Mouse (Mus musculus) heart, adult 2 months (tissue): ENCODE data around the gene Slc25a19. TPM values are rescaled to one million over a fixed set of nuclear protein-coding genes. Genes with fewer than 3 reads are reported as not detected.
A peak's percentile ranks its signal among the peaks of the same experiment; 100 is the strongest.

ENCODE experiments used
- DNase-seq, 2 experiments: peaks; one replicate each; pipeline ENCODE4 v3.0.0; 2021
- H3K27ac ChIP-seq: fragments of 200-600 bp; 2 replicates; pipeline ENCODE4 v1.8.1; 2022
- H3K27me3 ChIP-seq: fragments of 200-500 bp; 2 replicates; pipeline ENCODE4 v1.6.1; 2012; ENCODE audit warnings: mild to moderate bottlenecking, low read length, inconsistent platforms, mixed read lengths; ENCODE audit not compliant: control insufficient read depth, insufficient read depth
- H3K36me3 ChIP-seq: fragments of 200-500 bp; 2 replicates; pipeline ENCODE4 v1.6.1; 2012; ENCODE audit warnings: low read length, inconsistent platforms; ENCODE audit not compliant: control insufficient read depth, insufficient read depth
- H3K4me1 ChIP-seq: fragments of 200-500 bp; 2 replicates; pipeline ENCODE4 v1.6.1; 2011; ENCODE audit warnings: low read length; ENCODE audit not compliant: control insufficient read depth, insufficient read depth
- H3K4me3 ChIP-seq: fragments of 200-600 bp; 2 replicates; pipeline ENCODE4 v1.8.1; 2022
- H3K79me2 ChIP-seq: fragments of 200-500 bp; replicated peaks from 2 replicates; pipeline ENCODE4 v1.6.1; 2012; ENCODE audit warnings: mild to moderate bottlenecking, inconsistent platforms, low read length, moderate library complexity, mixed read lengths; ENCODE audit not compliant: control insufficient read depth, insufficient read depth
- H3K9ac ChIP-seq: fragments of 200-500 bp; 2 replicates; pipeline ENCODE4 v1.6.1; 2012; ENCODE audit warnings: low read depth, mild to moderate bottlenecking, control low read depth, inconsistent platforms, low read length, mixed read lengths
- CTCF ChIP-seq: fragments of 200-600 bp; IDR thresholded peaks from 2 replicates; pipeline ENCODE4 v1.8.1; 2022; ENCODE audit warnings: antibody characterized with exemption, mild to moderate bottlenecking, moderate library complexity
- EP300 ChIP-seq: fragments of 200-500 bp; IDR thresholded peaks from 2 replicates; pipeline ENCODE4 v1.6.1; 2011; ENCODE audit warnings: low read depth, low read length, control low read depth; ENCODE audit not compliant: insufficient read depth
- POLR2A ChIP-seq: fragments of 200-500 bp; IDR thresholded peaks from 2 replicates; pipeline ENCODE4 v1.6.1; 2011; ENCODE audit warnings: mild to moderate bottlenecking, low read depth, low read length, control low read depth; ENCODE audit not compliant: insufficient read depth
- WGBS: fragments of 180-500 bp; shearing (Covaris S2); methylation state at CpG from one replicate; pipeline ENCODE4 v1.1.7; 2018; 5-methylcytosine and 5-hydroxymethylcytosine counted together
- intact Hi-C: fragments of 180-260 bp; cut with DNase I; formaldehyde crosslinking; loops from one replicate; pipeline ENCODE4 v1.15.1; 2025
- polyA plus RNA-seq: library from polyadenylated mRNA; depleted of rRNA; stranded (reverse); fragments of >200 nt; gene quantifications from 2 replicates; pipeline ENCODE4 v1.2.3, GENCODE M21; 2012
- total RNA-seq, 2 experiments: library from RNA; stranded (reverse); gene quantifications; 2 replicates each; pipeline ENCODE4 v1.2.3; 2021

Slc25a19 gene
- total and polyA plus RNA-seq, 3 experiments = 32.9 to 97.1 (median 40.7) TPM

- H3K4me1 ChIP-seq = peaks cover 34% of the 10 kb centered on the region
- intact Hi-C loops = no loop called here
These were observed 44.3 kb upstream of the Slc25a19 start for GRCm38 (mm10) chr11:115672226-115672987.

GRCm38 (mm10) chr11:115670451-115671050, 42.5 kb upstream of the Slc25a19 start:
- intact Hi-C loops = no loop called here
- peak overlapping the region; percentile 33; the same call in 1 of the 2 replicates for H3K9ac ChIP-seq
- H3K4me1 ChIP-seq = peaks cover 27% of the 10 kb centered on the region
- H3K27ac ChIP-seq = peak overlapping the region; percentile 43; the same call in 1 of the 2 replicates
- no peak overlapping the region for H3K4me3 ChIP-seq
- TF ChIP-seq CTCF (no peak), POLR2A (no peak), EP300 (no peak)
- peak in 1 of 2 experiments; percentile 41 for DNase-seq
- 30% methylated on average over 5 of the region's 5 CpGs for WGBS
- H3K27me3 ChIP-seq = no peaks in the 10 kb centered on the region
- peaks cover 8% of the 10 kb centered on the region for H3K36me3 ChIP-seq
- H3K79me2 ChIP-seq = peaks cover 19% of the 10 kb centered on the region

More at GRCm38 (mm10) chr11:115672226-115672987, 44.3 kb upstream of the Slc25a19 start:
- TF ChIP-seq CTCF (no peak), POLR2A (no peak), EP300 (no peak)
- Histone ChIP-seq H3K36me3 (peaks cover 10% of the 10 kb centered on the region), H3K27ac (no peak overlapping the region), H3K9ac (no peak overlapping the region), H3K27me3 (no peaks in the 10 kb centered on the region), H3K79me2 (peaks cover 24% of the 10 kb centered on the region), H3K4me3 (no peak overlapping the region)
- DNase-seq = no peak
- 60% methylated on average over 7 of the region's 7 CpGs for WGBS

GRCm38 (mm10) chr11:115663676-115664335, 35.7 kb upstream of the Slc25a19 start:
- Histone ChIP-seq H3K4me1 (peaks cover 4% of the 10 kb centered on the region), H3K9ac (no peak overlapping the region), H3K36me3 (no peaks in the 10 kb centered on the region; the same call in 1 of the 2 replicates), H3K79me2 (peaks cover 16% of the 10 kb centered on the region), H3K27ac (no peak overlapping the region), H3K4me3 (no peak overlapping the region), H3K27me3 (no peaks in the 10 kb centered on the region)
- 65% methylated on average over 4 of the region's 4 CpGs for WGBS
- TF ChIP-seq POLR2A (no peak), EP300 (no peak), CTCF (no peak)
- intact Hi-C loops = no loop called here
- no peak for DNase-seq

- Histone ChIP-seq H3K9ac (no peak overlapping the region), H3K27ac (no peak overlapping the region)
These were observed 32.3 kb upstream of the Slc25a19 start for GRCm38 (mm10) chr11:115660376-115660775.

GRCm38 (mm10) chr11:115658521-115658920, 30.4 kb upstream of the Slc25a19 start:
- 67% methylated on average over 6 of the region's 6 CpGs for WGBS
- DNase-seq = no peak
- intact Hi-C loops = no loop called here

More at GRCm38 (mm10) chr11:115660376-115660775, 32.3 kb upstream of the Slc25a19 start:
- Histone ChIP-seq H3K79me2 (peaks cover 8% of the 10 kb centered on the region), H3K36me3 (no peaks in the 10 kb centered on the region), H3K4me1 (no peaks in the 10 kb centered on the region; the same call in 1 of the 2 replicates), H3K27me3 (no peaks in the 10 kb centered on the region), H3K4me3 (no peak overlapping the region)
- 90% methylated on average over 4 of the region's 4 CpGs for WGBS
- no peak for TF ChIP-seq EP300
- TF ChIP-seq POLR2A = no peak
- no peak for TF ChIP-seq CTCF
- no peak for DNase-seq
- intact Hi-C loops = no loop called here

More at GRCm38 (mm10) chr11:115658521-115658920, 30.4 kb upstream of the Slc25a19 start:
- H3K4me3 ChIP-seq = no peak overlapping the region
- H3K27me3 ChIP-seq = no peaks in the 10 kb centered on the region
- no peak for TF ChIP-seq POLR2A
- no peak for TF ChIP-seq EP300
- TF ChIP-seq CTCF = no peak
- H3K9ac ChIP-seq = no peak overlapping the region
- no peak overlapping the region for H3K27ac ChIP-seq
- no peaks in the 10 kb centered on the region; the same call in 1 of the 2 replicates for H3K36me3 ChIP-seq
- H3K4me1 ChIP-seq = peaks cover 4% of the 10 kb centered on the region; the same call in 1 of the 2 replicates
- peaks cover 6% of the 10 kb centered on the region for H3K79me2 ChIP-seq
